Mouse (Mus musculus) small intestine, adult 10 weeks (tissue): ENCODE results near the gene Slc25a42. TPM values are rescaled to one million over a fixed set of nuclear protein-coding genes. Genes with fewer than 3 reads are reported as not detected.

ENCODE experiments used
- polyA plus RNA-seq: library from polyadenylated mRNA; stranded (reverse); fragments of 350-450 nt; fragmentation: Illumina TruSeq; extraction: RNeasy Lipid Tissue Mini Kit (QIAGEN cat#74804); gene quantifications from one replicate; pipeline ENCODE4 v1.2.3, GENCODE M21; 2014; ENCODE audit warnings: low replicate concordance

The Slc25a42 gene
- 1.2 TPM for polyA plus RNA-seq

GRCm38 (mm10) chr8:70212112-70213055, at the start of gene Slc25a42:
Slc25a42 (minus strand) TSS chr8:70212305.

GRCm38 (mm10) chr8:70234080-70234780, 22.1 kb upstream of the Slc25a42 start, which contains the start of the genes Sugp2 and Armc6:
Sugp2 (plus strand) TSS chr8:70234226.
Armc6 (minus strand) TSS chr8:70234466.

GRCm38 (mm10) chr8:70172043-70172681, 39.9 kb downstream of the Slc25a42 start, which contains the start of gene Tmem161a:
Tmem161a (plus strand) TSS chr8:70172356.

DNA sequence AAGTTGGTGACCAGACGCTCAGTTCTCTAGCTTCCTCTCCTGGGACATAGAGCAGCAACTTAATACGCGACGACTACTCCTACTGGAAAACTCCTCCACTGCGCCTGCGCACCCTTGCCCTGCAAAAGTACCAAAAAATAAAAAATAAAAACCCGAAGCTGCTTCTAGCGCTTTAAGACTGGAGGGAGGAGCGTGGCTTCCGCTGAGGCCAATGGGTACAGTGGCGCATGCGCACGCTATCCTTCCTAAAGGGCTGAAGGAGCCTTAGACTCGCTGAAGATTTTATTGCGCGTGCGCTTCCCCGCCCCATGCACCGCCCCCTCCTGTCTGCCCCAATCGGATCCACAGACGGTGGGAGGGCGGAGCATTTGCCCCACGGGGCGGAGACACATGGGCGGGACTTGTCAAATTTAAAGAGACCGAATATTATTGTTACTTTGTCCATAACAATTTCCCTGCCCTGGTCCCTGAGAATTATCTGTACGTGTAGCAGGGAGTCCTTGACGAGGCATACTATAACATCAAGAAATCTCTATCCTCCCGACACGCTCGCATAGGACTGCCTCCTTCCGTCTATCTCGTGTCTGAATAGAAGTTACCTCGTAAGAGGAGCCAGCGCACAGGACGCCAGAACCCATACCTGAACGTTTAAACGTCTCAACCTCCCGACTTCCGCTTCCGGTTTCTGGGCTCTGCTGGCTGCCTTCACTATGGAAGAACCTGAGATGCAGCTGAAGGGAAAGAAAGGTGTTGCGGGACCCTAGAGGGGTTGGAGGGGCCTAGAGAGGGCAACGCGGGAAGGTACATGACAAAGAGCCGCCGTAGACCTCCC, 72.9 kb downstream of the Slc25a42 start, which contains the start of the genes Rfxank, Borcs8 and Mef2b:
Gene Rfxank, minus strand, starts transcription at position 129 of the 832 bp plus-strand sequence.
Gene Borcs8, plus strand, starts transcription at position 474 of the 832 bp plus-strand sequence.
Gene Mef2b, plus strand, starts transcription at position 686 of the 832 bp plus-strand sequence.

Other genes starting within 250 kb of the Slc25a42 start
- 5.5 TPM for gene Gatad2a, start 215.9 kb downstream of the Slc25a42 start, polyA plus RNA-seq
- gene Mau2, start 169.6 kb downstream of the Slc25a42 start, polyA plus RNA-seq: 8.8 TPM
- 5.9 TPM for gene Sugp1, start 169.5 kb downstream of the Slc25a42 start, polyA plus RNA-seq
- gene Tm6sf2, start 139.4 kb downstream of the Slc25a42 start, polyA plus RNA-seq: 30.1 TPM
- 0.15 TPM for gene Hapln4, start 128.8 kb downstream of the Slc25a42 start, polyA plus RNA-seq
- gene Ncan, start 91.4 kb downstream of the Slc25a42 start, polyA plus RNA-seq: not detected
- 0.37 TPM for gene Nr2c2ap, start 81.0 kb downstream of the Slc25a42 start, polyA plus RNA-seq
- gene Rfxank, start 73.2 kb downstream of the Slc25a42 start, polyA plus RNA-seq: 0.33 TPM
- gene Borcs8, start 72.8 kb downstream of the Slc25a42 start, polyA plus RNA-seq: 2.0 TPM
- gene Mef2b, start 72.6 kb downstream of the Slc25a42 start, polyA plus RNA-seq: not detected
- gene Tmem161a, start 39.9 kb downstream of the Slc25a42 start, polyA plus RNA-seq: 3.5 TPM
- 2.9 TPM for gene Sugp2, start 21.9 kb upstream of the Slc25a42 start, polyA plus RNA-seq
- gene Armc6, start 22.2 kb upstream of the Slc25a42 start, polyA plus RNA-seq: 0.71 TPM
- not detected for gene Homer3, start 70.5 kb upstream of the Slc25a42 start, polyA plus RNA-seq
- 4.1 TPM for gene Ddx49, start 90.2 kb upstream of the Slc25a42 start, polyA plus RNA-seq
- 0.59 TPM for gene Cope, start 90.2 kb upstream of the Slc25a42 start, polyA plus RNA-seq
- gene Cers1, start 103.5 kb upstream of the Slc25a42 start, polyA plus RNA-seq: not detected
- not detected for gene Gdf1, start 117.5 kb upstream of the Slc25a42 start, polyA plus RNA-seq
- 2.2 TPM for gene Upf1, start 141.0 kb upstream of the Slc25a42 start, polyA plus RNA-seq
- gene Comp, start 161.3 kb upstream of the Slc25a42 start, polyA plus RNA-seq: not detected
- gene Crtc1, start 227.3 kb upstream of the Slc25a42 start, polyA plus RNA-seq: 1.2 TPM